Mouse (Mus musculus): ENCODE results near the gene Krba1.

Krba1 gene

DNA sequence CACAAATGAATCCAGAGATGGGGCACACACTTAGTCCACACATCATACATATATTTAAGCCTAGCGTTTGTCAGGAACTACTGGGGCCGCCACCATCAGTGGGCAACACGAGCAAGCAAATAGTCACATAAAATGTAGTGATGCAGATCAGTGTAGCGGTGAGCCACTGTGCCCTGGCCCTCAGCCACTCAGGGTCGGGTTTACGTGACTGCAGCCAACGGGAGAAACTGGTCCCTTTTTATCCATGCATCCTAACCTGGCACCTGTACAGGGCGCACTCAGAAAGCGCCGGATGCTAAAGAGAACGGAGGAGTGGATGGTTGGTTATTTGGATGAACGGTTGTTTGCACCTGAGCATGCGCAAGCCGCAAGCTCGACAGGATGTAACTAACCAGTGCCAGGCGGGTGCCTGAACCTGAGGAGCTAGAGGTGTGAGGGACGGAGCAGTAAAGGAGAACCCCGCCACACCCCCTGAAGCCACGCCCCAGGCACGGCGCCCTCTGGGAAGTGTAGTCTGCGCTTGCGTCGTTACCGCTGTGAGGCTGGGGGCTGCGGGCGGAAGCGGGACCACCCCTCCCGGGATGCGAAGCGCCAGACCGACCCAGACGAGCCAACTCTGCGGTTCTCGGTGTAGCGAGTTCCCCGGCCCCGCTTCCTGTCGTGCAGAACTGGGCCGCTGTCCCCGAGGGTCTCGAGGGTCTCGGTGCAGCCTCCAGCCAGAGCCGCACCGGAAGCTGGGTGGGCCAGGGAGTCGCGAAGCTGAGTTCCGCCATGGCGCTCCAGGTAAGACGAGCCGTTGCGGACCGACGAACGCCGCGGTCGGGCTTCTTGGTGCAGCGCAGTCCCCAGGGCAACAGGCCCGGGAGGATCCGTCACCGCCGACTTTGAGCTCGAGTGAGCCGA, at the start of gene Krba1:
Krba1 (plus strand) TSS at position 482 of the 903 bp plus-strand sequence.
- DNase-seq, result peak; percentile 90

DNA sequence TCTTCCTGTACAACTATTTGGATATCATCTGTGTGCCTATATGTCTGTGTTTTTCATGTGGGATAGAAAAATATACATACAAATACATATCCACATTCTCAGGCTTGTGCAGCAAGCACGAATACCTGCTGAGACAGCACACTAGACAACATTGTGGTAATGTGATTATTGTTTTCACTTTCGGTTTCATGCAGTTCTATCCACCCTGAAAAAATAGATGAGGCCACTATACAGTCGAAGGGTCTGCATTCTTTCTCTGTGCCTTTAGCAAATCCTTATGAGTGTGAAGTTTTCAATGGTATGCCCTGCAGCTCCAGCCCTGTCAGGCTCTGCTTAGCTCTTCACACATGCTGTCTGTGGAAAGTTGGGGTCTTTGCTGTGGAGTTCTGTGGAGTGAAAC, 36.5 kb upstream of the Krba1 start:
- no peak for DNase-seq

GRCm38 (mm10) chr6:48366322-48366996, 28.9 kb upstream of the Krba1 start:
- no peak for DNase-seq

DNA sequence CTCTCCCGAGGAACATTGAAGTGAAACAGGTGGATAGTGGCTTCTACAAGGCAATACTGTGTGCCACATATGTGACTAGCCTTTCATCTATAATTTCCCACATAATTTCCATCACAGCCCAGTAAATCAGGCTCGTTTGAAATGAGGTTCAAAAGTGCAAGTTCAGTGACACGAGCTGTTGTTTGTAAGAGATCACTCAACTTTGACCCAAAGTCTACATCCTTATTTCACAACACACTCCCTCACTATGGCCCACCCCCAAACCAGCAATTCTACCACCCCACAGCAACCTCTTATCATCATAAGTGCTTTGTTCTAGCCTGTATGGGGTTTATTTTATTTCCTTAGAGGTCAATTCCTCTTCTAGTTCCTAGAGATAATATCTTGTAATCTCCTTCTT, 7.2 kb upstream of the Krba1 start:
- DNase-seq, result no peak

GRCm38 (mm10) chr6:48393811-48394210, 1.6 kb upstream of the Krba1 start:
- no peak for DNase-seq

DNA sequence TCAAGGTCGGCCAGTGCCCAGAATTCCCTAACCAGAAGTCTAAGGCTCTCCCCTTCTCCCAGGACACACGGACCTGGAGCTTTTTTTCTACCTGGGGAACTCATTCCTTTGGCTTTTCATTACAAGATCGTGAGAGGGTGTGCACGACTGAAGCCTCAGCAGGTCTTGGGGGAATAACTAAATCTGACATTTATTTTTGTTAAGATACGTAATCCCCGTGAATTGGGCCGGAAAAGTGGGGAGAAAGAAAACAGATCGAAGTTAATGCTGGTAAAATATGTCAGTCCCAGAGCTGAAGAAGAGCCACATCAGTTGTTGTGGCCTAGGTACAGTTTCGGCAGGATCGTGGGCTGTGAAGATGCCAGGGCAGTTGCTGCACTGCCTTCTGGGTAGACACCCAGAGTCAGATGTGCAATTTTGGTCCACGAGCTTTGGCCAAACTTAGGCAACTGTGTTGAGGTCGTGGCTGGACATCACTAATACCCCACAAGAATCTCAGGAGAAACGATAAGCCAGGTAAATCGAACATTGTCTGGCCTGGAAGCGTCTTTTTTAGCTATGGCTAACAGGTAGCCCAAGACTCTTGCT, 716 bp downstream of the Krba1 start:
- no peak for DNase-seq

- DNase-seq, result no peak
Observed at GRCm38 (mm10) chr6:48396686-48397085, 1.3 kb downstream of the Krba1 start.

DNA sequence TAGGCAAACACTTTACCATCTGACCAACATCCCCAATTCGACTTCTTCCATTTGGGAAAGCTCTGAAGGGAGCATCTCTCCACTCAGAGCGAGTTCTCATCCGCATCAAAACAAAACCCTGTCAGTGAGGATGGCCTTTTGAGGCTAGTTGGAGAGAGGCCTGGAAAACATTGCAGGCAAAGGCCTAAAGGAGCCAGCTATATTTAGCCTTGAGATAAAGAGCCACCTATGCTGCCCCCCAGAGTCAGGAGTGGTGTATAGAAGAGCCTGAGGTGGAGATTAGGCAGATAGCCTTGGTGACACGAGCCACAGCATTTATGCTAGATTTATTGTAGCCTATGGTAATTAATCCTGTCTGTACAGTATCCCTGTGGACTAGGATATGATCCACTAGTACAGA, 1.9 kb downstream of the Krba1 start:
- no peak for DNase-seq

DNA sequence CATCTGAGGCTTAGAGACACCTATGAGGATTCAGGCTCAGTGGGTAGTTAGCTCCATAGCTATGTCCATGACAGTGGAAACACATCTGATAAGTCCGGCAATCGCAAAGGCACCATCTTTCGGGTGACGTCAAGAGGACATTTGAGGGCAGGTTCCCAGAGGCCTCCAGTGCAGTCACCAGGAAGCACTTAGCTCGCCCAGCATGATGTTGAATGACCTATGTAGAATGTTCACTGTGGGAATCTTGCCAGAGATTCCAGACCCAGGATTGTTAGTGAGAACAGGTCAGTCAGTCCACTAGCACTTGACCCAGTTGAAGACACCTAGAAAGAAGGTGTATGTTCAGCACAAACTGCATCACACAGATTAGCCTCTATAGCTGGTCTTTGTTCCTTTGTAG, 4.5 kb downstream of the Krba1 start:
- DNase-seq, result peak; percentile 50

DNA sequence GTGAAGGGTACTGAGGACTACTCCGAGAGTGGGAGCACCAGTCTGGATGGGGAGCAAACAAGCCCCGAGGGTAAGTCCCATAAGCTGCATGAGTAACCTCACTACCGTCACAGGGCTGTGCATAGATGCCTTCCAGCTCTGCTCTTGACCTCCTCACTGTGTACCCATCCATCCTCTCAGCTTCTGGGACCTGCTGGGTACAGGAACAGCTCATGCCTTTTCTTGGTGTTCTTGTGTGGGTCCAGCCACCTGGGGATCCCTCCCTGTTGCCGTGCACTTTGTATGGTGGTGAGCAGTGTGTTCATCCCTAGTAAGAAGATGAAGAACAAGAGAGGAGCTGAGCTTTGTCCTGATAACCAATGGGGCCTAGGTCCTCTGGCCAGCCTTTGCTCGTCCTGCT, 8.7 kb downstream of the Krba1 start:
- DNase-seq, result no peak

DNA sequence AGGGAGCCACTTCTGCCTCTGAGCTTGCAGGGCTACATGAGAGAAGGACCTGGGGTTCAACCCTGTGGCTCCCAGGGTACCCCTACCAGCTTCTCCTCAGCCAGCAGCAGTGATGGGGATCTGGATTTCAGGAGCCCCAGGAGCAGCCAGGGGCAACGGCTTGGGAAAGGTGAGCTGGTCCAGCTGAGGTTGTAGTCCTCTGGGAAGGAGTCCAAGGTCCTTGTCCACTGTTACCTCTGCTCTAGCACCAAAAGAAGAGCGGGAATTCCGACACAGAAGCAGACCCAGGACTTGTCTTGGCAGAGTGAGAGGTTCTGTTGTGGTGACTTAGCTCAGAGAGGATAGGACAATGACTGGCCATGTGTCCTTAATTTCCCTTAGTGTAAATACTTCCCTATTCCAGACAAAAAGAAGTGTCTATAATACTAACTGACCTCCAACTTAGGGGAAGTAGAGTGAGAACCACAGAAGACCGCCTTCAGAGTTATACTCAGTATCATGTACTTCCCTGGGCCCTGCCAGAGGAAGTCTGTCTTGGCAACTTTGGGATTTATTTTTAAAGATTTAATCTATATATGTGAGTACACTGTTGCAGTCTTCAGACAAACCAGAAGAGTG, 14.4 kb downstream of the Krba1 start:
- no peak for DNase-seq

- no peak for DNase-seq
Observed at GRCm38 (mm10) chr6:48410551-48410950, 15.2 kb downstream of the Krba1 start.

DNA sequence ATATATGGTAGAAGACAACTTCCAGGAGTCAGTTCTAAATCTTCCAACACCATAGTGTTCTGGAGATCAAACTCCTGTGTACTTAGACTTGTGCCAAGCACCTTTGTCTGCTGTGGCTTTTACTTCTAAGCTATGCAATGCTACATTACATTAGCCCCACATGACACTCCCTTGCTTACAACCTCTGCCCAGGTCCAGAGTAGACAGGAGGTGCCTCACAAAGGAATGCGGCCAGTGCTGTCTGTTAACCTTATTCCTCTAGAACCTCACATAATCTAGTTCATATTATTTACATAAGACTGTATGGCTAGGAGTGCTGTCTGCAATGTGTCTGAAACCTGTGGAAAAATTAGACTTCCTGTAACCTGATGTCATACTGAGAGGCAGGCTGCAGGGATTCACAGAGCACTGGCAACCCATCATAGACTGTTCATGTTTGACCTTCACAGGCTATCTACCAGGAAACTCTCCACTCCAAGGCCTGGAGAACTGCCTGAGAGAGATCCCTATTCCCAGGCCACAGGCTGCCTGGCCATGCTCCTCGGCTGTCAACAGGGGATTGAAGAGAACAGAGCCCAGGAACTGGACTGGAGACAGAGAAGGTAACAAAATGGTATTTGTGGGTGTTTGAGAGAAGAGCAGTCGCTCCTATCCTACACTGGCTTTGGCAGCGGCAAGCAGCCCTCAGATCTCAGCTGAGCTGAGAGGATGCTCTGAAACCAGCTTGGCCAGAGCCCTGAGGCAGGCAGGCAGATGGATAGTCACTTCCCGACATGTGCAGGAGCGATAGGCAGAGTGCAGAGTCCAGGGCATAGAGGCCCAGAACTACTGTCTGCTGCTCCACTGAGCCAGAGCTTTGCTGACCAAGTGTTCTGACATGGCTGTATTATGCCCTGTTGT, 16.1 kb downstream of the Krba1 start:
- DNase-seq, result no peak

DNA sequence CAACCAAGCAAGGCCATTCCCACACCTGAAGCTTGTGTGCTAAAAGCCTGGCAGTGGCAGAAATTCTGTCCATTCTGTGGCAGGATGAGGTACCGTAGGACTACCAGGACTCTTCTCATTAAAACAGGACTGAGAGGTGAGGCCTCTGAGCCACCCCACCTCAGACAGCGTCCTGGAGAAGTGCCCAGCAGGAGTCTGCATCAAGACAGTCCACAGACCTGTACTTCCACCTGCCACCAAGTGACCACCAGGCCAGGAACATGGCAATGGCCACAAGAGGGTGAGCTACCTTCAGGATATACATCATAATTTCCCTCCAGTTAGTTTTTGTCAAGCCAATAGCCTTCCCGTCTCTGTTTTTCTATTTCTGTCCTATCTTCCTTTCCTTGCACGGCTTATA, 16.8 kb downstream of the Krba1 start:
- DNase-seq, result no peak

GRCm38 (mm10) chr6:48412662-48413061, 17.3 kb downstream of the Krba1 start:
- DNase-seq, result no peak

DNA sequence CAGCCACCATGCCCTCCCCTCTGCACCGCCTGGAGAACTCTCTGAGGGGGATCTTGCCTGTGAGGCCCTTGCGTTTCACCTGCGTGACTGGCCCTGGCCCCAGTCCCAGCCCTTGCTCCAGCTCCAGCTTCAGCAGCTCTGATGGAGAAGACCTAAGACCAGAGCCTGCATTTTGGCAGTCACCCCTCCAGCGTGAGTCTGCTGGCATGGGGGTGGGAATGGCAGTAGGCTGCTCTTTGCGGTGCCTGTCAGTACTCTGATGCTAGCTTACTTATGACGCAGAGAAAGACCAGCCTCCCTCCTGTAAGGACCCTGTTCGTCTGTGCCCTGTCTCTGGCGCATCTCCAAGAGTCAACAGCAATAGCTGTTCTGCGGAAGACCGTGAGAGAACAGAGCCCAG, 17.7 kb downstream of the Krba1 start:
- DNase-seq, result no peak

- no peak for DNase-seq
Observed at GRCm38 (mm10) chr6:48414886-48415285, 19.5 kb downstream of the Krba1 start.

DNA sequence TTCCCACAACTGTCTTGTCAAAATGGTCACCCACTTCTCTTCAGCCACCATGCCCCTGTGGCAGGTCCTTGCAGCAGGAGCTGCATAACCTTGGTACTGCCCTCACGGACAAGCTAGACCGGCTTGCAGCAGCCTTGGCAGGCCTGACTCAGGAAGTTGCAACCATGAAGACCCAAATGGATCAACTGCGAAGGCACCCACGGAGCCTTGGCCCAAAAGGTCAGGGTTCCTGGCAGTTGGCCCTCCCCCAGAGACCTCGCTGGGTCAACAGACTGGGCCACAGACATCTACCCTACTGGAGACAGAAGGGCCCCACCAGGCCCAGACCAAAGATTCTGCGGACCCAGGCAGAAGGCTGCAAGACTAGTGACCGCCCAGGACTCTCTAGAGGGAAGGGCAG, 20.2 kb downstream of the Krba1 start:
- DNase-seq, result peak; percentile 46

DNA sequence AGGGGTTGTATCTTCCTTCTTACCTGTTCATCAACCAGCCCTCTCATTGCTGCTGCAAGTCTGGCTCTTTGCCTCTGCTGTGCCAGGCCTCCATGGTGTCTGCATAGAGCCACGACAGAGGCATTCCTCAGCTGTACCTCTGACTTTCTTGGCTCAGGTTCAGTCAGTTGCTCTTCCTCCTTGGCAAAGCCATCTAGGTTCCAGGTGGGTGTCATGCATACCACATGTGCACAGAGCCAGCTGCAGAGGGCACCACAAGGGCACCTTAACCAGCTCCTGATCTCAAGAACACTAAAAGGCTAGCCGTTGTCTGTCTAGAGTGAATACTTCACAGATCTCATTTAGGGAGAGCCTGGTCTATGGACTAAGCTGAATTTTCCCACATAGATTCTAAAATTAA, 21.1 kb downstream of the Krba1 start:
- peak; percentile 49 for DNase-seq

DNA sequence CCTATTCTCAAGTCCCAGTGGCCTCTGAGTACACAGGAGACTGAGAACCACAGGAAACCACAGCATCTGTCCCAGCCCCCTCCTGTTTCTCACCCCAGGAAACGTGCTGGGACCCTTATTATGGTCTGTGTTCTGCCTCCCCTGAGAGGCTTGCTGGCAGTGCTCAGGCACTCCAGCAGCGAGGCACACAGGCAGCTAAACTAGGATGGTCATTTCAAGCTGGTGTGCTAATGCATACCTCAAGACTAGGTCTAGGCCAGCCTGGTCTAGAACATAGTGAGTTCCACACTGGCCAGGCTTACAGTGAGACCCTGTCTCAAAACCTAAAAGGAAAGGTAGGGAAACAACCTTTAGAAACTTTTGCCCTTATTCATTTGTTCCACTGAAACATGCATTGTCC, 25.3 kb downstream of the Krba1 start:
- no peak for DNase-seq

GRCm38 (mm10) chr6:48423336-48423735, 27.9 kb downstream of the Krba1 start:
- no peak for DNase-seq

DNA sequence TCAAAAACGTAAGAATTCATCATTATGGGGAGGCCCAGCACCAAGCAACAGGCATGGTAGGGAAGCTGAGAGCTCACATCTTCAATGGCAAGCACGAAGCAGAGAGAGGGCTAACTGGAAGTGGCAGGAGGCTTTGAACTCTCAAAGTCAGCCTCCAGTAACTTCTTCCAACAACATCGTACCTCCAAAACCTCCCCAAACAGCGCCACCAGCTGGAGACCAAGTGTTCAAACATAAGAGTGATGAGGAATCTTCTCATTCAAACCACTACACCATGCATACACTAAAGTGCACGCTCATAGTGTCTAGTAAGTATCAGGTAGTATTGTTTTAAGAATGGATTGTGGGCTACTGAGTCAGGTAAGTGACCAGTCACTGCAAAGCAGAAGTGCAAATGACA, 28.7 kb downstream of the Krba1 start:
- DNase-seq, result no peak

All from kidney, adult 9 months (tissue).